Mouse (Mus musculus) kidney, embryonic 16.5 days (tissue): ENCODE results near the gene Galnt2. TPM values are rescaled to one million over a fixed set of nuclear protein-coding genes. Genes with fewer than 3 reads are reported as not detected.

Source experiments
- ATAC-seq: fragments of 200-750 bp; cut with Nextera tagmentation; 2 replicates; pipeline ENCODE4 v1.8.0; 2017; ENCODE audit warnings: moderate TSS enrichment; ENCODE audit not compliant: low FRiP score, low TSS enrichment
- H3K27ac ChIP-seq: fragments of 300-500 bp; sonication (generic); 2 replicates; pipeline ENCODE4 v1.5.1; 2014; ENCODE audit warnings: low read length
- H3K27me3 ChIP-seq: fragments of 300-500 bp; sonication (generic); 2 replicates; pipeline ENCODE4 v1.6.1; 2014; ENCODE audit warnings: low read length, control low read depth, mixed read lengths; ENCODE audit not compliant: insufficient read depth
- H3K36me3 ChIP-seq: fragments of 300-500 bp; sonication (generic); 2 replicates; pipeline ENCODE4 v1.6.1; 2014; ENCODE audit warnings: low read length, control low read depth, mixed read lengths; ENCODE audit not compliant: insufficient read depth
- H3K4me1 ChIP-seq: fragments of 300-500 bp; sonication (generic); 2 replicates; pipeline ENCODE4 v1.6.1; 2014; ENCODE audit warnings: low read length, control low read depth, mixed read lengths; ENCODE audit not compliant: insufficient read depth
- H3K4me2 ChIP-seq: fragments of 300-500 bp; sonication (generic); replicated peaks from 2 replicates; pipeline ENCODE4 v1.6.1; 2014; ENCODE audit warnings: low read depth, low read length
- H3K4me3 ChIP-seq: fragments of 300-500 bp; sonication (generic); 2 replicates; pipeline ENCODE4 v1.5.1; 2014; ENCODE audit warnings: mild to moderate bottlenecking, low read length
- H3K9ac ChIP-seq: fragments of 300-500 bp; sonication (generic); replicated peaks from 2 replicates; pipeline ENCODE4 v1.6.1; 2014; ENCODE audit warnings: low read length
- H3K9me3 ChIP-seq: fragments of 300-500 bp; sonication (generic); 2 replicates; pipeline ENCODE4 v1.6.1; 2016; ENCODE audit warnings: low read length, control low read depth
- WGBS: fragments of 180-500 bp; shearing (Covaris S2); extraction: QIAGEN DNeasy Blood & Tissue Kit; methylation state at CpG from one replicate; pipeline ENCODE4 v1.1.7; 2014; 5-methylcytosine and 5-hydroxymethylcytosine counted together
- polyA plus RNA-seq: library from polyadenylated mRNA; unstranded; fragments of >200 nt; fragmentation: Nextera tagmentation; extraction: Ambion mirVana; gene quantifications from 2 replicates; pipeline ENCODE4 v1.2.1, GENCODE M21; 2015

The Galnt2 gene
- polyA plus RNA-seq, 1 experiment from 2014 or later, result 47.1 TPM

- ATAC-seq, result 0 out of 2 replicates have a peak, but pooled peaks have one; percentile 29
- H3K4me1 ChIP-seq, result peaks cover 9% of the 10 kb centered on the region
- peak overlapping the region; percentile 25 for H3K27ac ChIP-seq
- no peak overlapping the region for H3K9ac ChIP-seq
- 47% methylated on average over 8 of the region's 8 CpGs for WGBS
- peak overlapping the region; percentile 88 for H3K4me3 ChIP-seq
- peak overlapping the region; percentile 98 for H3K4me2 ChIP-seq
- no peaks in the 10 kb centered on the region for H3K9me3 ChIP-seq
- no peaks in the 10 kb centered on the region for H3K36me3 ChIP-seq
- no peaks in the 10 kb centered on the region for H3K27me3 ChIP-seq
Observed at GRCm38 (mm10) chr8:124230496-124231175, 555 bp upstream of the Galnt2 start.

DNA sequence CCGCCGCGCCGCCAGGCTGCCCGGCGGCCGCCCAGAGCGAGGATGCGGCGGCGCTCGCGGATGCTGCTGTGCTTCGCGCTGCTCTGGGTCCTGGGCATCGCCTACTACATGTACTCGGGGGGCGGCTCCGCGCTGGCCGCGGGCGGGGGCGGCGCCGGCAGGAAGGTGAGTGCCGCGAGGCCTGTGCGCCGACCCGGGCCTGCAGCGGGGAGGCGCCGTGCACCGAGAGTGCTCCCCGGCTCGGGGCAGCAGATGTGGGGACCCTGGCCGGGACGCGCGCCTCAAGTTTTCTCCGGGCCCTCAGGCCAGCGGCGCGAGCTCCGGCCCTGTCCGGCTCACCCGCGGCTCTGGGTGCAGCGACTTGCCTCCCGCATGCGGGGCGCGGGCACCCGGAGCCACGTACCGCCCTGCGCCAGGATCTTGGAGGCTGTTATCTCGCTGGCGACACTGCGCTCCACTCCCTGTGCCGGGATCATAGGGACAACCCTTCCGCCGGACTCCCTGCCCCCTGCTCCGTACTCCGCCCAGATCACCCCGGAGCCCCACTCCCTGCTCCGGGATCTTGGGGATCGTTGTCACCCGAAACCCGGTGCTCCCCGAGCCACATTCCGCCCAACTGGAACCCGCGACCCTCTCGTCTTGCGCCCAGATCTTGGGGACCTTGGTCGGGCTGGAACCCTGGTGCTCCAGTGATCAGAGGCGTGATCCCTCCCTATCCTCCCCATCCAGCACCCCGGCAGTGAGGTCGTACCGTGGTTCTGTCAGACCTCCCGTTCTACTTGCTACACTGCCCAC lies 491 bp downstream of the Galnt2 start:
- peak; percentile 83 for ATAC-seq
- no peaks in the 10 kb centered on the region for H3K36me3 ChIP-seq
- no peaks in the 10 kb centered on the region for H3K9me3 ChIP-seq
- peaks cover 9% of the 10 kb centered on the region for H3K4me1 ChIP-seq
- no peaks in the 10 kb centered on the region for H3K27me3 ChIP-seq
- peak overlapping the region; percentile 91 for H3K9ac ChIP-seq
- peak overlapping the region; percentile 88 for H3K4me3 ChIP-seq
- H3K27ac ChIP-seq, result peak overlapping the region; percentile 79
- H3K4me2 ChIP-seq, result peak overlapping the region; percentile 98
- under 1% methylated on average over 73 of the region's 83 CpGs for WGBS

DNA sequence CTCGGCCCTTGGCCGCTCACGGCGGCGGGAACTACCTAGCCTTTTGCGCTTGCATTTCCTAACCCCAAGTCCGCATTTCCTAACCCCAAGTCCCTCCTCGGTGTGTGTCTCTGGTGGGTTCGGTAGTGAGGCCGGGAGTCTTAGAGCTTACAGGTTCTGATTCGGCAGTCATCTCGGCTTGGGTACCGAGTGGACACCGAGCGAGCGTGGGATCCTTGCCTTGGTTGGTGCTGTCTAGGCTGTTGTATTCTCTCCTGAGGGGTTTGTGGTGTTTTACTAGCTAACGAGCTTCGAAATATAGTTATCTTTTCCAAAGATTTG lies 1.0 kb downstream of the Galnt2 start:
- WGBS, result 3% methylated on average over 18 of the region's 18 CpGs

DNA sequence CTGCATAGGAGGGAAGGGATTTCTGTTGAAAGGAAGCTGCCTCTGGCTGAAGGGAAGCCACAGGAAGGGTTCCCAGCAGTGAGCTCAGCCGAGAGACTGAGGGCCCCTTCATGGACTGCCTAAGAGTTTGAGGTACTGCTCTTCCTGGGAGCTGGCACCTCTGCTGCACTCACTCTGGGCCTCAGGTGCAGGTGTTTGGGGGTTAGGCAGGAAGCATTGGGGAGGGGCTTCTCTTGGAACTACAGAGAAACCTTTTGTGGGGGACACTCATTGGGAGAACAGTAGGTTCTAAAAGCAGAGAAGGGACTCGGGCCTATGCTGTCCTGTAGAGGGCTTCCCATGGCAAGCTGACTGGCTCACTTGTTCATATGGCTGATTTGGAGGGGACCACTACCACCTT lies 3.3 kb downstream of the Galnt2 start:
- Histone ChIP-seq H3K4me3 (no peak overlapping the region), H3K9ac (no peak overlapping the region), H3K27me3 (no peaks in the 10 kb centered on the region), H3K9me3 (no peaks in the 10 kb centered on the region), H3K36me3 (no peaks in the 10 kb centered on the region), H3K27ac (no peak overlapping the region), H3K4me2 (no peak overlapping the region), H3K4me1 (peaks cover 9% of the 10 kb centered on the region)
- ATAC-seq, result no peak
- WGBS, result 70% methylated on average over 2 of the region's 2 CpGs

More for the DNA sequence above, 1.0 kb downstream of the Galnt2 start:
- H3K27ac ChIP-seq, result no peak overlapping the region
- ATAC-seq, result no peak
- H3K36me3 ChIP-seq, result no peaks in the 10 kb centered on the region
- peak overlapping the region; percentile 91 for H3K9ac ChIP-seq
- H3K9me3 ChIP-seq, result no peaks in the 10 kb centered on the region
- peaks cover 9% of the 10 kb centered on the region for H3K4me1 ChIP-seq
- H3K27me3 ChIP-seq, result no peaks in the 10 kb centered on the region
- H3K4me3 ChIP-seq, result peak overlapping the region; percentile 88
- peak overlapping the region; percentile 98 for H3K4me2 ChIP-seq

DNA sequence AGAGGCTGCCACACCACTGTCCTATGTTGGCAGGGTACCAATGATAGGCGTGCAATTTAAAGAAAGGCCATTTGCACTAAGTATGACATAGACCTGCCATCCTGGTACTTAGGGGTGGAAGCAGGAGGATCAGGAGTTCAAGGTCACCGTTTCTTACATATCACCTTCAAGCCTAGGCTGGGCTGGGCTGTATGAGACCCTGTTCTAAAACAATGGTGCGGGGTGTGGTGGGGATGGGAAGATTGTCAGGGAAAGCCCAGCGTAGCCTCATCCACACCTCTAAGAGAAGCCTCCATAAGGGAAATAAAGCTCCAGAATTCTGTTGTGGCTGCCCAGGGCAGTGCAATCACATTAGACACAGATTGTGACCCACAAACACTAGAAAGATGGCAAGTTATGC lies 4.3 kb downstream of the Galnt2 start:
- H3K4me2 ChIP-seq, result no peak overlapping the region
- H3K9me3 ChIP-seq, result no peaks in the 10 kb centered on the region
- H3K4me1 ChIP-seq, result peaks cover 17% of the 10 kb centered on the region
- no peak overlapping the region for H3K4me3 ChIP-seq
- H3K27ac ChIP-seq, result no peak overlapping the region
- H3K27me3 ChIP-seq, result no peaks in the 10 kb centered on the region
- no peaks in the 10 kb centered on the region for H3K36me3 ChIP-seq
- no peak for ATAC-seq
- WGBS, result 86% methylated on average over 4 of the region's 4 CpGs
- H3K9ac ChIP-seq, result no peak overlapping the region

- ATAC-seq, result no peak
- Histone ChIP-seq H3K9ac (no peak overlapping the region), H3K27ac (no peak overlapping the region), H3K4me3 (no peak overlapping the region), H3K4me2 (no peak overlapping the region), H3K36me3 (peaks cover 11% of the 10 kb centered on the region; the same call in 1 of the 2 replicates), H3K4me1 (peaks cover 15% of the 10 kb centered on the region; the same call in 1 of the 2 replicates), H3K9me3 (peaks cover 10% of the 10 kb centered on the region; the same call in 1 of the 2 replicates), H3K27me3 (no peaks in the 10 kb centered on the region)
- 58% methylated on average over 6 of the region's 6 CpGs for WGBS
Observed at GRCm38 (mm10) chr8:124239350-124239749, 8.2 kb downstream of the Galnt2 start.

DNA sequence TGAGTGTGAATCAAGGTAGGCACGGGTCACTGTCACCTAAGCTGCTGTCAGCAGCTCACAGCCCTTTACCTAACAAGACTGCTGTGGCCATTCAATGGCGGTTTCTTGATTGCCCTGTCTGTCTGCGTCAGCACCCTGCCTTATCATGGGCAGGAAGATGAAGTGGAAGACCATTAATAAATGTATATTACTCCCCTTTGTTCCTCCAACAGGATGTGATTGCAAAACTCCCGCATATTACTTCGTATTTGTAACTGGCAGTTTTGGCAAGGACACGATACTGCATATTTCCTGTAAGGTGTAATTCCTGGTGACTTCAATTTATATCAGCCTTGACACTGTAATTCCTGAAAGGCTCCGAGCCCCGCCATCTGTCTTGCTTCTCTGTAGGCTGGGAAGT lies 9.7 kb downstream of the Galnt2 start:
- 52% methylated on average over 8 of the region's 8 CpGs for WGBS
- H3K4me2 ChIP-seq, result no peak overlapping the region
- ATAC-seq, result no peak
- H3K4me1 ChIP-seq, result peaks cover 15% of the 10 kb centered on the region; the same call in 1 of the 2 replicates
- no peak overlapping the region for H3K27ac ChIP-seq
- H3K36me3 ChIP-seq, result peaks cover 11% of the 10 kb centered on the region; the same call in 1 of the 2 replicates
- no peaks in the 10 kb centered on the region for H3K27me3 ChIP-seq
- peaks cover 10% of the 10 kb centered on the region; the same call in 1 of the 2 replicates for H3K9me3 ChIP-seq
- no peak overlapping the region for H3K9ac ChIP-seq
- H3K4me3 ChIP-seq, result no peak overlapping the region

DNA sequence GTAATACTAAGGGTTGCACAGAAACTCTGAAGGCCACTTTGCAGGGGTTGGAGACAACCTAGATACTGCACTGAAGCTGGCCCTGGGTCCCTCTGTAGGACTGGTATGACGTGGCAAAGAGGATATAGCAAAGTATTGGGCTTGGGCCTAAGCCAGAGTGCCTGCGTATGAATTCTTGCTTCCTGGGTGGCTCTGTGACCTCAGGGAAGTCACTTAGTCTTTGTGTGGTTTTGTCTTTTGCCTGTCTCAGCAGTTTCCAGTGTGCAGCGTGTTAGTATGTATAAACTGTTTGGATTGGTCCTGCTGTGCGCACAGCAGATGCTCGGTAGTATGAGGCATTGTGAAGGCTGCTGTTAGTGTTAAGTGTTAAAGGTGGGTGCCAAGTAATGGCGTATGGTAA lies 11.0 kb downstream of the Galnt2 start:
- peaks cover 17% of the 10 kb centered on the region for H3K4me1 ChIP-seq
- peaks cover 11% of the 10 kb centered on the region; the same call in 1 of the 2 replicates for H3K36me3 ChIP-seq
- 87% methylated on average over 6 of the region's 6 CpGs for WGBS
- no peak for ATAC-seq
- H3K27ac ChIP-seq, result no peak overlapping the region
- no peak overlapping the region for H3K9ac ChIP-seq
- no peak overlapping the region for H3K4me2 ChIP-seq
- H3K4me3 ChIP-seq, result no peak overlapping the region
- H3K27me3 ChIP-seq, result no peaks in the 10 kb centered on the region
- H3K9me3 ChIP-seq, result peaks cover 10% of the 10 kb centered on the region; the same call in 1 of the 2 replicates

DNA sequence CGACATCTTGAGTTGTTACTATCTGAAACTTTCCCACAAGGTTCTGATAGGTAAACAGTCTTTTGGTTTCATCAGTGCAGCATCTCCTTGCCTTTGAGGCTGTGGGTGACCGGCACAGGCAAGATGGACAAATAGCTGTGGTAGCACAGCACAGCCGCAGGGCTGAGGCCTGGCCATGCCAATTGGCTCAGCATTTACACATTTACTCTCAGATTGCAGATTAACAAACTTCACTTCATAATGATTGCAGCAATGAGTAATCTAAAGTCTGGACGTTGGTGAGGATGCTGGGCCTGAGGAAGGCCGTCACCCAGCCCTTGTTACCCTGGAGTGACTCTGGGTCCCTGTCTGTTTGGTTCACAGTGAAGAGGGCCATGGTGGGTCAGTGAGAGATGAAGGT lies 11.7 kb downstream of the Galnt2 start:
- H3K4me1 ChIP-seq, result peaks cover 20% of the 10 kb centered on the region
- no peak overlapping the region for H3K9ac ChIP-seq
- H3K27me3 ChIP-seq, result no peaks in the 10 kb centered on the region
- peaks cover 11% of the 10 kb centered on the region; the same call in 1 of the 2 replicates for H3K36me3 ChIP-seq
- no peak for ATAC-seq
- WGBS, result 92% methylated on average over 5 of the region's 5 CpGs
- no peak overlapping the region for H3K4me3 ChIP-seq
- H3K27ac ChIP-seq, result no peak overlapping the region
- H3K4me2 ChIP-seq, result no peak overlapping the region
- H3K9me3 ChIP-seq, result peaks cover 10% of the 10 kb centered on the region; the same call in 1 of the 2 replicates

- 61% methylated on average over 6 of the region's 6 CpGs for WGBS
- H3K4me2 ChIP-seq, result no peak overlapping the region
- no peak for ATAC-seq
Observed at GRCm38 (mm10) chr8:124247581-124247980, 16.4 kb downstream of the Galnt2 start.

More at GRCm38 (mm10) chr8:124247581-124247980, 16.4 kb downstream of the Galnt2 start:
- H3K9me3 ChIP-seq, result peaks cover 10% of the 10 kb centered on the region; the same call in 1 of the 2 replicates
- H3K9ac ChIP-seq, result no peak overlapping the region
- H3K4me1 ChIP-seq, result peaks cover 38% of the 10 kb centered on the region
- H3K27me3 ChIP-seq, result no peaks in the 10 kb centered on the region
- peaks cover 11% of the 10 kb centered on the region; the same call in 1 of the 2 replicates for H3K36me3 ChIP-seq
- H3K4me3 ChIP-seq, result no peak overlapping the region
- no peak overlapping the region for H3K27ac ChIP-seq
